Mouse (Mus musculus): ENCODE results near the gene Cnnm4.

The Cnnm4 gene

GRCm38 (mm10) chr1:36540807-36541206 is 69.4 kb downstream of the Cnnm4 start:
- in situ Hi-C loops (cut with MboI, MseI): no loop called here

DNA sequence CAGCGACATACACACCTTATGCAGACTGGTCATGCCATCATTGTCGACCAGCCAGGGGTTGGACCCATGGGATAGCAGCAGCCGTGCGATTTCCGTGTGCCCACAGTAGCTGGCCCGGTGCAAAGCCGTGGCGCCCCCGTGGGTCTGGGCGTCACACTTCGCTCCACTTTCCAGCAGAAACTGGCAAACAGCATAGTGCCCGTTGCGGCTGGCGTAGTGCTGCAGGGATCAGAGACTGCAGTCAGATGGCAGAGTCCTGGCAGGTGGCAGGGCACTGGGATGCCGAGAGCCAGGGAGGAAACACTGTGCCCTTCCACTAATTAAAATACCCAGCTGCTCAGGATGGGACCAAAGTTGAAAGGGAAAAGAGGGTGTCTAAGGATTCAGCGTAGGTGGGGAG is 70.4 kb downstream of the Cnnm4 start:
- in situ Hi-C loops (cut with MboI, MseI): no loop called here

DNA sequence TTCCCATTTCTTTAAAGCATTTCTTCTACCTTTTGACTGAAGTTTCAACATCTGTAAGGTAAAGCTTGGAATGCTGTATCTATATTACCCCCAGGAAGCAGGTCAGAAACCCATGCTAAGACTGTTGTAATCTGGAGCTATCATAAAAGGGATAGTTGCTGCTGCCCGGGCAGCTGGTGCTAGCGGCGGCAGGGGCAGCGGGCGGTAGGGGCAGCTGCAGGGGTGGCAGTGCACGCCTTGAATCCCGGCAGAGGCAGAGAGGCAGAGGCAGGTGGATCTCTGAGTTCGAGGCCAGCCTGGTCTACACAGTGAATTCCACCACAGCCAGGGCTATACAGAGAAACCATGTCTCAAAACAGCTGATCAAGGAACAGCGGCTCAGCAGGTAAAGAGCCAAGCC is 71.5 kb downstream of the Cnnm4 start:
- in situ Hi-C loops (cut with MboI, MseI): no loop called here

DNA sequence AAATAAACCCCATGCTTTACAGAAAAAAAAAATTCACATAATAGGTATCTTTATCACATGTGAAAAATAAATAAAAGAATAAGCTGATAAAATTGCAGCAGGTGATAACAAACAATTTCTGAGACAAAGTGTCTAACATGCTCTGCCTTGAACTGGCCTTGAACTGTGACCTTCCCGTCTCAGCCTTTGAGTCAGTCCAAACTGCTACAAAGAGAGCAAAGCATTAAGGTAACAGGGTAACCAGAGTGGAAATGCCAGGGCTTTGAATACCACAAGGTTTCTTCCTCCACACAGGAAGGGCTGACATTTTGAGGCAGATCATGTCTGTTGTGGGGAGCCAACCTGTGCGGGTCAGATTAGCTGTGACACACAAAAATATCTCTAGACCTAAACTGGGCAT is 74.0 kb downstream of the Cnnm4 start:
- in situ Hi-C loops (cut with MboI, MseI): loop anchor here in 1 of 2 experiments (5.0 kb wide), 1 partner anchor 87 kb away; no protein-coding TSS in a partner anchor

- in situ Hi-C loops (cut with MboI, MseI): loop anchor here in 1 of 2 experiments (5.0 kb wide), 1 partner anchor 86 kb away; no protein-coding TSS in a partner anchor
Observed at GRCm38 (mm10) chr1:36545845-36546600, 74.6 kb downstream of the Cnnm4 start.

GRCm38 (mm10) chr1:36546888-36547471 is 75.6 kb downstream of the Cnnm4 start, which contains the start of gene Ankrd39:
TSS of gene Ankrd39 (minus strand) at chr1:36547445.
- in situ Hi-C loops (cut with MboI, MseI): loop anchor here in 1 of 2 experiments (5.0 kb wide), 1 partner anchor 85 kb away; no protein-coding TSS in a partner anchor

GRCm38 (mm10) chr1:36547981-36548598 is 76.7 kb downstream of the Cnnm4 start:
- in situ Hi-C loops (cut with MboI, MseI): loop anchor here in 1 of 2 experiments (5.0 kb wide), 1 partner anchor 84 kb away; no protein-coding TSS in a partner anchor

DNA sequence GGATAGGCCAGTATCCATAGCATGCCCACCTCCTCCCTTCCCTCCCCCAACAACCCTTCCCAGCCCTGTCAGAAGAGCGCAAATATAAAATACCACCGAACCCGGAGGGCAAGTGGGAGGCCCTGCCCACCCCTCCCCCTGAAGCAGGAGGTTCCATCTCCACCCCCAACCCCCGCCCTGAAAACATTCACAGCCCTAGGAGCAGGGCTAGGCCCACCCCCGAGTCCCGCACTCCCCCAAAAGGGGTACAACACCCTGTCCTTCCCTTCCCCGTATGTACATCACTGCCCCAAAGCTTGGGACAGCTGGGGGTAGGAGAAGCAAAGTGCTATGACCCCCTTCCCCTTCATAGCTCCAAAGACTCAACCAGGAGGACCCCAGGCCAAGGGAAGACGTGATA is 77.4 kb downstream of the Cnnm4 start:
- in situ Hi-C loops (cut with MboI, MseI): loop anchor here in 1 of 2 experiments (5.0 kb wide), 1 partner anchor 84 kb away; no protein-coding TSS in a partner anchor

- in situ Hi-C loops (cut with MboI, MseI): loop anchor here in 1 of 2 experiments (5.0 kb wide), 1 partner anchor 83 kb away; no protein-coding TSS in a partner anchor
Observed at GRCm38 (mm10) chr1:36549491-36549890, 78.1 kb downstream of the Cnnm4 start.

GRCm38 (mm10) chr1:36550075-36550863 is 78.8 kb downstream of the Cnnm4 start:
- in situ Hi-C loops (cut with MboI, MseI): loop anchor here in 1 of 2 experiments (5.0 kb wide), 1 partner anchor 82 kb away; no protein-coding TSS in a partner anchor

DNA sequence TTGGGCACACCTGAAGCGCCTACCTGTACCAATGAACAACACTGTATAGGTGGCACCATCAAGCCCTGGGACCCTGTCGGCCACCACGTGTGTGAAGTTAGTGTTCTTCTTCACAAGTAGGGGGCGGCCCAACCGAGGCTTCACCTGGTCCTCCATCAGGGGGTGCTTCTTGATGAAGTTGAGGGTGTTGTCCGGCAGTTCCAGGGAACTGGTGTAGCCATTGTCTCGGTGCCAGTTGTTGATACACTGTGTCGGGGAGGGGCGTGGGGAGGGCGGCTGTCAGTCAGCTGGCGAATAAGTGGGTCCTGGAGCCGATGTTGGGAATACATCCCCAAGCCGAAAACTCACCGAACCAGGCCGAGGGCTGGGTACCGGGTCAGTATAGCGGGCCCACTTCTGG is 80.5 kb downstream of the Cnnm4 start:
- in situ Hi-C loops (cut with MboI, MseI): loop anchor here in 1 of 2 experiments (5.0 kb wide), 1 partner anchor 80 kb away; no protein-coding TSS in a partner anchor

DNA sequence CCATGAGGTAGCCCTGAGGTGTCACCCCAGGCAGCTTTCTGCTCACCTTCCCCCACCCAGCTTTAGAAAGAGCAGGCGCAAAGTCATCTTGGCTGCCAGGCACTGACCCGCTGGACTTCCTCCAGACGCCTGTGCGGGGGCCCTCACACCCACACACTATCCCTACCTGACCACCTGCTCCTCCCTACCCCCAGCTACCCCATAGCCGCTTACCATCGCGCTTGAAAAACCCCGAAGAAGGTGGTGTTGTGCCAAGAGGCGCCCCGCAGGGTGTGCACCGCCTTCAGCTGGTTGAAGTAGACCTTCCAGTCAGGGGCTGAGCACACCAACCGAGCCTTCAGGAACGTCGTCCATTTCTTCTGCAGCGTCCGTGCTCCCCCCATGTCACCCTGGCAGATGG is 81.1 kb downstream of the Cnnm4 start:
- in situ Hi-C loops (cut with MboI, MseI): loop anchor here in 1 of 2 experiments (5.0 kb wide), 1 partner anchor 80 kb away; no protein-coding TSS in a partner anchor

DNA sequence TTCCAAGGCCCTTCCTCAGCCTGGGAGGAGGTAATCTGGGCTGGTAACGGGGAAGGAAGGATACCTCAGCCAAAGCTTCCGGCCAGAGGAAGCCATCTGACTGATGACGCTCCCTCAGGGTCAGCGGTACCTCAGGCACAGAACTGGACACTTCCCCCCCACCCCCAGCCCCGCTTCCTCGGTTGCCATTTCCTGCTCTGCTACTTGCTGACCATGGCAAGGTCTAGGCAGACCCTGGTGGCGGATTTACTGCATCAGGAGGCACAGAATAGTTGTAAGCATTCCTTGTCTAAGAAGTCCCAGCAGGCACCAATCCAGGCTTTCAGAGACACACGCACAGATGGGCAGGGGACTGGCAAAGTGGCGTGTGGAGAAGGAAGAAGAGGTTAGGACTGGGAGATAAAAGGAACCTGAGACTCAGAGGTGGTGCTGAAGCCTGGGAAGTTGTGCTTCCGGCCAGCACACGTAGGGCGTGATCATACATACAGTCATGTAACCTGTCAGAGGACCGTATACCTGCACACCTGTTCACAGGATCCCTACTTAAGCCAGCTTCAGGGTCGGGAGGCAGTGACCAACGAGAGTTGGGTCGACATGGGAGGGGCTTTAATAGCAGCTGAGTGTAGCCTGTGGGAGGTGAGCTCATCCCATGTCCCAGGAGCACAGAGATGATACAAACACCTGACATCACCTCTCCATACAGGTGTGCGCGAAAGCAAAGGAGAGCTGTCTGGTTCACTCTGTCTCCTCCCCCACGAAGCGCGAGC is 83.4 kb downstream of the Cnnm4 start:
- in situ Hi-C loops (cut with MboI, MseI): loop anchor here in 1 of 2 experiments (5.0 kb wide), 1 partner anchor 77 kb away; no protein-coding TSS in a partner anchor

DNA sequence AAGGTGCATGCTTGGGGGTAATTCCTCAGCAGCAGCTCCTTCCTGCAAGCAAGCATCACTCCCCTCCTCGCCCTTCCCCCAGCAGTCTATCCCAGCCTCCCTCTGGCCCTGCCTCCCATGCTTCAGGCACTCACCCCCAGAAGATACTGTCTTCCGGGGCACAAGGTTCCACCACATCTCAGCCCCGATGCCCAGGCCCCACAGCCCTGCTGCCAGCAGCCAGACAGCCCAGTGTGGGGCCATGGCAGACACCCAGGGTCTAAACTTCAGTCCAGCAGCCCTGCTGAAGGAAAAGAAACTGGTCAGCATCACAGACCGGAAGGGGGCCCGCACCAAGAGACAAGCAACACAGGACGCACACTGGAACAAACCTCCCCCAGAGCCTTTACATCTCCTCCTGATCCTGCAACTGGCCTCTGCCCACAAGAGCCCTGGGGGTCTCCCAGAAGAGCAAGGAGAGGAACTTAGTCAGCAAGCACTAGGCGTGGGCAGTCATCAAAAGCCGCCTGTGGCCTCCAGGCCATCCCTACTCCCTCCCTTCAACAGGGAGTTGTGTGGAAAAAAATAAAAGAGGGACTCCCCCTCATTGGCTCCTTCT is 84.5 kb downstream of the Cnnm4 start:
- in situ Hi-C loops (cut with MboI, MseI): no loop called here

DNA sequence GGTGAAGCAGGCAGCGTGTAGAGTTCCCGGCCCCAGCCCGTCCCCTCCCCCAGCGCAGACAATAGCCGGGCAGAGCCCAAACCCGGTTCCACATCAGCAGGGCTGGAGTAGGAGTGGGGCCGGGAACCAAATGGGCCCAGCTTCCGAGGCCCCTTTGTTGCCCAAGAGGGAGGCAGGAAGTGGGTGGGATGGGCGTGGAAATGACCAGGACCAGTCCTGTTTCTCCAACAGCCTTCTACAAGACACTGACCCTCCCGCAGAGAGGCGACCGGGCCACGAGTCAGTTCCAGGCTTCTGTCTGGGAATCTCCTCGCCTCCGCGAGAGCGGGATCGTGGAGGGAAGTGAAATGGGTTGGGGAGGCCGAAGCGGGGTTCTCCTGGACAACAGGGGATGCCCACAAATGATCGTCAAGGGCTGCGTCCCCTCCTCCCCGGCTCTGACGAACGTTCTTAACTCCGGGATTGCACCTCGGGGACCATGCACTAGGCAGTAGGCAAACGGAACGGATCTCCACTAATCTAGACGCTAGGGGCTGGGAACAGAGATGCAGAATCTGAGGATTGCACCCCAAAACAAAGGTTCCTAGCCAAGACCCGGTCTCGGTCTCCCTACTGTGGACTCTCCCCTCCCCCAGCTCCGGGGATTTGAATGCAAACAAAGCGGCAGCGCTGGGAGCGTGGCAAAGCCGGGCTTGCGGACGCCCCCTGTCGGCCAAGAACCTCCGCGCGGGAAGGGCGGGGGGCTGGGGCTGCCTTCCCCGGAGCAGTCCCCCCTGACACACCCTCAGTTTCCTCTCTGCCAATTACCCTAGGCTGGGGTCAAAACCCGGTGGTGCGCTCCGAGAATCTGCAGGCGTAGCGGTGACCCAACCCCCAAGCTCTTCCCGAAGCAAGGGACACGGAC is 85.4 kb downstream of the Cnnm4 start:
- in situ Hi-C loops (cut with MboI, MseI): no loop called here

- in situ Hi-C loops (cut with MboI, MseI): no loop called here
Observed at GRCm38 (mm10) chr1:36557457-36558011, 86.1 kb downstream of the Cnnm4 start.
